Mouse (Mus musculus) granulocyte monocyte progenitor cell, adult 5-6 weeks (primary cell): ENCODE results near the gene Atxn1. TPM values are rescaled to one million over a fixed set of nuclear protein-coding genes. Genes with fewer than 3 reads are reported as not detected.

Experiments
- ATAC-seq: replicated peaks from 2 replicates; pipeline ENCODE4 v1.8.0; 2016; ENCODE audit warnings: mild to moderate bottlenecking, moderate TSS enrichment, inconsistent platforms; ENCODE audit not compliant: poor library complexity, severe bottlenecking
- total RNA-seq, 2 experiments: library from RNA; stranded (forward) in 1 of 2; stranded (reverse) in 1 of 2; fragments of 200-712, 200-1000 nt in 1 of 2; fragments of >200 nt in 1 of 2; fragmentation: Nextera tagmentation in 1 of 2; gene quantifications; 2 replicates each; pipeline ENCODE4 v1.2.3; 2014 to 2017

Atxn1 gene
- total RNA-seq, 2 experiments from 2014 or later = 11.9 to 26.9 TPM

GRCm38 (mm10) chr13:45514832-45515422, 449.9 kb downstream of the Atxn1 start:
- ATAC-seq = no peak

- peak; percentile 25 for ATAC-seq
Measured at GRCm38 (mm10) chr13:45514115-45514514, 450.7 kb downstream of the Atxn1 start.

- ATAC-seq = no peak
Measured at GRCm38 (mm10) chr13:45513009-45513984, 451.5 kb downstream of the Atxn1 start.

- ATAC-seq = peak; percentile 79
Measured at GRCm38 (mm10) chr13:45512531-45512930, 452.3 kb downstream of the Atxn1 start.

DNA sequence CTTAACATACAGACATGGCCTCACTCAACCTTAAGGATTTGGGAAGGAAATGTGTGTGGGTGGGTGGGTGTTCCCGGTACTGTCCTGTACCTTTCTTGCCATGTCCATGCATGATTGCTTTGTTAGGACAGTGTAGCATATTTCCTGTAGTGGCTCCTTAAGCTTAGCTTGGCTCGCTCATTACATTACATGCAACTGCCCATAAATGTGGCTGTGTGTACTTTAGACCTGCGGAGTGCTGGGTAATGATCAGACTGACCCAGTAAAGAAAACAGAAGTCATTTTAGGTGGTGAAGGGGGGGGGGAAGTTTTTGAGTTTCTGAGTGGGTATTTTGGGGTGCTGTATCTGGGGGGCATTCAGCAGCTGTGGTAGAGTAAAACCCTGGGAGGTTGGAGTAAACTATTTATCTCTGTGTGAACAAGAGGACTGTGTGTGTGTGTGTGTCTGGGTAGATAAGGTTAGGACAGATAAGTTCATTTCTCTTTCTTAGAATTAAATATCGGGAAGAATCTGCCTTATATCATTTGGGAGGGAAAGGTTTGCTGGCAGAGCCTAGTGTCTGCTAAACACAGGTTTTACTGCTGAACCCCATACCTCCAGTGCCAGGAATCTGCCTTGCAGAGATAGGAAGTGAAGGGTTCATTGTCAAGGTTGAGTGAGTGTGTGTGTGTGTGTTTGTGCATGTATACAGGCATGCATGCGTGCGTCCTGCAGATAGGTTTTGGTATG, 452.9 kb downstream of the Atxn1 start:
- ATAC-seq = no peak

GRCm38 (mm10) chr13:45509366-45509765, 455.4 kb downstream of the Atxn1 start:
- no peak for ATAC-seq

GRCm38 (mm10) chr13:45508495-45508894, 456.3 kb downstream of the Atxn1 start:
- peak; percentile 36 for ATAC-seq

GRCm38 (mm10) chr13:45507274-45508229, 457.3 kb downstream of the Atxn1 start, which contains the start of gene Gmpr:
Gmpr (plus strand) TSS chr13:45507444.
- ATAC-seq = peak; percentile 80

- ATAC-seq = no peak
Measured at GRCm38 (mm10) chr13:45505546-45505945, 459.3 kb downstream of the Atxn1 start.

DNA sequence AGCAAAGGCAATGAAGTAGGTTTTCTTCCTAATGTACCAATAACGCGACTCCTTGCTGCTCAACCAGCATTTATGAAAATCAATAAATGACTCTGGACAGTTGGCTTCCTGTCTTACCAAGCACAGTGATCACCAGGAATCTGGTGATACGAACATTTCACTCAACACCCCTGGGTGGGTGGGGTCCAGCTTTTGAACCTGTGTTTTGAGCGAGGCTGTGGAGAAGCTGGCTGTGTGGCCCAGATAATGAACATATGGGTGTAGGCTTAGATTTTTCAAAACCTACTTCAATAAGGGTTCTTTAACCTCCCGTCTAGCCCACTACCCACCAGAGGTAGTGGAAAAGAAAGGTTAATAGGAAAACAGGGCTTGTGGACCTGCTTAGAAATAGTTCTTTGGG, 462.0 kb downstream of the Atxn1 start:
- no peak for ATAC-seq

- ATAC-seq = no peak
Measured at GRCm38 (mm10) chr13:45499906-45500305, 464.9 kb downstream of the Atxn1 start.
